27 mouse cellular contexts compared by ENCODE assay signal in genomic region chr4:45558211-45558610, GRCm38 (mm10). TPM values are rescaled to one million over a fixed set of nuclear protein-coding genes. Genes with fewer than 3 reads are reported as not detected.
DNase-seq lines count a peak whose midpoint lies in the region; TF ChIP-seq lines count a peak whose summit lies in the region.
"Had no signal": no experiment of that assay in that cellular context is flagged by ENCODE, and none has a peak within 500 bp of the region (broad histone marks: within the 10 kb centered on the region; RNA-seq: fewer than 3 reads in every experiment).

No protein-coding gene starts in this region.

- intact Hi-C loops in gastrocnemius, adult 2 months (cut with DNase I), result no loop called here
- intact Hi-C loops in left cerebral cortex, postnatal 4 days (cut with DNase I), result no loop called here

- H3K27ac ChIP-seq in gastrocnemius, adult 2 months, result no peak overlapping the region
- H3K27ac ChIP-seq: embryonic facial prominence, embryonic 10.5 days; embryonic facial prominence, embryonic 13.5 days; forebrain, embryonic 12.5 days; forebrain, embryonic 15.5 days; heart, embryonic 15.5 days; hindbrain, embryonic 10.5 days; hindbrain, embryonic 13.5 days; intestine, embryonic 15.5 days had no signal

- H3K4me3 ChIP-seq in gastrocnemius, adult 2 months, result no peak overlapping the region
- H3K4me3 ChIP-seq: embryonic facial prominence, embryonic 10.5 days; embryonic facial prominence, embryonic 13.5 days; erythroblast, embryonic 14.5 days; forebrain, embryonic 12.5 days; forebrain, embryonic 15.5 days; heart, embryonic 12.5 days; heart, embryonic 15.5 days; hindbrain, embryonic 10.5 days; hindbrain, embryonic 13.5 days; intestine, embryonic 15.5 days had no signal

- peak; percentile 22 for DNase-seq in adrenal gland, postnatal 14 days
- no peak for DNase-seq in adrenal gland, adult 2 months
- peak; percentile 26 for DNase-seq in gastrocnemius, postnatal 10 days
- DNase-seq in gastrocnemius, adult 2 months, result no peak
- peak; percentile 61 for DNase-seq in left cerebral cortex, postnatal 4 days
- DNase-seq in left cerebral cortex, adult 8-10 months (ENCODE audit: low spot score in 2 of 2), result no peak
- DNase-seq: B cell, adult 2 months; cerebellum, adult 11 months; cerebellum, adult 9-10 months; cerebellum, postnatal 36 days; embryo, embryonic 11 days; heart, adult 18-20 months; heart, postnatal 10 days; heart, postnatal 36 days; kidney, adult 11 months; kidney, adult 8-10 months had no signal

- TF ChIP-seq CTCF in gastrocnemius, adult 2 months (IDR thresholded peaks at IDR 0.05), result no peak

RNA-seq across cellular contexts. Expression of gene Shb, which starts 25.9 kb away (rescaled TPM):
- 71.2 and 76.8 TPM in 2 replicates for total RNA-seq in adrenal gland, postnatal 14 days (2021)
- total RNA-seq in adrenal gland, adult 2 months (2021), result 100 to 1,000 TPM in 1 of 2 experiments, 10 to 100 TPM in 1; 48.7 to 154 TPM
- polyA plus RNA-seq in adrenal gland, adult 2 months (2012; rRNA removed), result 71.0 and 106 TPM in 2 replicates
- total RNA-seq in gastrocnemius, postnatal 10 days (2021), result 10 to 100 TPM in 1 of 2 experiments, 1 to 10 TPM in 1; 9.3 to 12.5 TPM
- total RNA-seq in gastrocnemius, adult 2 months (2021), result 10 to 100 TPM in 1 of 2 experiments, 1 to 10 TPM in 1; 6.5 to 10.0 TPM
- 10 to 100 TPM; 23.0 to 25.6 TPM for total RNA-seq in left cerebral cortex, postnatal 4 days (2021)
- 10 to 100 TPM; 17.1 to 20.0 (median 18.9) TPM for total RNA-seq in left cerebral cortex, adult 8-10 months (2022)
- total RNA-seq: G1E had no signal
- polyA plus RNA-seq: G1E had no signal

Comparison
In these comparisons a context has a peak if more than half of its experiments do, and no peak if none do; other contexts are left out.
1. DNase-seq: peak in adrenal gland, postnatal 14 days (single experiment), gastrocnemius, postnatal 10 days (single experiment) and left cerebral cortex, postnatal 4 days (single experiment); none in adrenal gland, adult 2 months (single experiment), gastrocnemius, adult 2 months (single experiment) and left cerebral cortex, adult 8-10 months (0 of 2).